ENCODE assay signal across 35 mouse cellular contexts in genomic region chr3:119056144-119056543, GRCm38 (mm10).
"Had no signal": no experiment of that assay in that cellular context is flagged by ENCODE, and none has a peak within 500 bp of the region (broad histone marks: within the 10 kb centered on the region; RNA-seq: fewer than 3 reads in every experiment).

No protein-coding gene starts in this region.

- H3K27ac ChIP-seq: heart, embryonic 10.5 days; heart, embryonic 13.5 days; heart, embryonic 15.5 days; hindbrain, embryonic 12.5 days; hindbrain, embryonic 13.5 days; hindbrain, embryonic 14.5 days; hindbrain, embryonic 15.5 days; hindbrain, postnatal 0 days; intestine, embryonic 15.5 days; kidney, embryonic 15.5 days; kidney, postnatal 0 days; layer of hippocampus, adult 2 months; left cerebral cortex, adult 2 months had no signal

- H3K4me2 ChIP-seq: heart, embryonic 11.5 days; heart, embryonic 12.5 days; heart, embryonic 13.5 days; heart, embryonic 15.5 days; hindbrain, embryonic 12.5 days; hindbrain, embryonic 13.5 days; hindbrain, embryonic 14.5 days; hindbrain, embryonic 15.5 days; intestine, embryonic 15.5 days; kidney, embryonic 15.5 days had no signal

- H3K36me3 ChIP-seq: heart, embryonic 10.5 days; heart, embryonic 12.5 days; heart, embryonic 13.5 days; heart, embryonic 15.5 days; hindbrain, embryonic 12.5 days; hindbrain, embryonic 13.5 days; hindbrain, embryonic 15.5 days; intestine, embryonic 15.5 days; kidney, embryonic 15.5 days had no signal

- H3K9me3 ChIP-seq: heart, embryonic 10.5 days; heart, embryonic 12.5 days; heart, embryonic 13.5 days; heart, embryonic 15.5 days; hindbrain, embryonic 12.5 days; hindbrain, embryonic 13.5 days; hindbrain, embryonic 15.5 days; intestine, embryonic 15.5 days; kidney, embryonic 15.5 days had no signal

- ATAC-seq: hindbrain, embryonic 16.5 days; hindbrain, postnatal 0 days; inflammation-experienced regulatory T-cells, adult 6 months; intestine, embryonic 15.5 days; intestine, embryonic 16.5 days; intestine, postnatal 0 days had no signal

- H3K27me3 ChIP-seq: heart, embryonic 12.5 days; heart, embryonic 13.5 days; heart, embryonic 15.5 days; hindbrain, embryonic 12.5 days; hindbrain, embryonic 13.5 days; hindbrain, embryonic 15.5 days; intestine, embryonic 15.5 days; kidney, embryonic 15.5 days had no signal

- H3K4me3 ChIP-seq: heart, embryonic 10.5 days; heart, embryonic 12.5 days; heart, embryonic 13.5 days; heart, embryonic 15.5 days; hindbrain, embryonic 12.5 days; hindbrain, embryonic 13.5 days; hindbrain, embryonic 15.5 days; intestine, embryonic 15.5 days; kidney, embryonic 15.5 days; layer of hippocampus, adult 2 months; left cerebral cortex, adult 2 months had no signal

- H3K4me1 ChIP-seq: heart, embryonic 10.5 days; heart, embryonic 12.5 days; heart, embryonic 13.5 days; heart, embryonic 15.5 days; hindbrain, embryonic 12.5 days; hindbrain, embryonic 13.5 days; hindbrain, embryonic 15.5 days; intestine, embryonic 15.5 days; kidney, embryonic 15.5 days had no signal

- DNase-seq: heart, postnatal 10 days; heart, postnatal 14 days; heart, postnatal 36 days; heart, postnatal 4 days; kidney, adult 11 months; kidney, adult 18-20 months; kidney, adult 2 months; kidney, adult 8-10 months; kidney, adult 9 months; kidney, postnatal 10 days; kidney, postnatal 14 days; kidney, postnatal 25 days; kidney, postnatal 36 days; kidney, postnatal 4 days; layer of hippocampus, adult 9-11 months; layer of hippocampus, postnatal 36 days had no signal

- H3K9ac ChIP-seq: heart, embryonic 12.5 days; heart, embryonic 13.5 days; heart, embryonic 15.5 days; hindbrain, embryonic 12.5 days; hindbrain, embryonic 13.5 days; hindbrain, embryonic 14.5 days; hindbrain, embryonic 15.5 days; intestine, embryonic 15.5 days; kidney, embryonic 15.5 days had no signal
